Mouse (Mus musculus): ENCODE results near the gene Sema5a. TPM values are rescaled to one million over a fixed set of nuclear protein-coding genes. Genes with fewer than 3 reads are reported as not detected.

The Sema5a gene
- polyA plus RNA-seq, 1 experiment from 2014 or later: 8.7 TPM

GRCm38 (mm10) chr15:32396241-32396890, 151.8 kb downstream of the Sema5a start:
- no peak overlapping the region for H3K4me3 ChIP-seq
- no peak overlapping the region for H3K4me2 ChIP-seq
- 89% methylated on average over 3 of the region's 3 CpGs for WGBS
- H3K27me3 ChIP-seq (replicated peaks): no peaks in the 10 kb centered on the region
- no peak for ATAC-seq (replicated peaks)
- H3K27ac ChIP-seq: no peak overlapping the region
- H3K36me3 ChIP-seq (replicated peaks): no peaks in the 10 kb centered on the region
- H3K9ac ChIP-seq: no peak overlapping the region
- H3K4me1 ChIP-seq: no peaks in the 10 kb centered on the region
- no peaks in the 10 kb centered on the region for H3K9me3 ChIP-seq

DNA sequence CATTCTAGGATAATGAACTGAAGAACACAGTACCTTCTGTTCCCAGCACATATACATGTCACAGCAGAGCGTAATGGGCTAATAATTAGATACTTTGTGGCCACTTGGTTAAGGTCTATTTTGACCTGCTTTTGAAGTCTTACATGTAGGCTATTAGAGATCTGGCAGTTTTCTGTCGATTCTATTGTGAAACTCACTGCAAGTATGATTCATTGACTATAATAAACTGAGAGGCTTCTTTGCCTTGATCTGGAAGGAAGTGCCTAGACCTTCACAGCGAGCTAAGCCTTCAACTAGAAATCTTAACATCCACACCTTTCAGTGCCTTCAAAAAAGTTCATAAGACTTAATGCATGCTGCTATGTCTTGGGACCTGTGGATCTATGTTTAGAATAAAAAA, 152.5 kb downstream of the Sema5a start:
- no peak overlapping the region for H3K4me2 ChIP-seq
- H3K36me3 ChIP-seq (replicated peaks): no peaks in the 10 kb centered on the region
- no peaks in the 10 kb centered on the region for H3K27me3 ChIP-seq (replicated peaks)
- H3K4me3 ChIP-seq: no peak overlapping the region
- ATAC-seq (replicated peaks): no peak
- no peak overlapping the region for H3K27ac ChIP-seq
- 84% methylated on average over 3 of the region's 3 CpGs for WGBS
- H3K9ac ChIP-seq: no peak overlapping the region
- no peaks in the 10 kb centered on the region for H3K4me1 ChIP-seq
- no peaks in the 10 kb centered on the region for H3K9me3 ChIP-seq

GRCm38 (mm10) chr15:32398721-32399120, 154.1 kb downstream of the Sema5a start:
- no peaks in the 10 kb centered on the region for H3K27me3 ChIP-seq (replicated peaks)
- ATAC-seq (replicated peaks): no peak
- H3K4me3 ChIP-seq: no peak overlapping the region
- no peaks in the 10 kb centered on the region for H3K4me1 ChIP-seq
- H3K27ac ChIP-seq: no peak overlapping the region
- no peak overlapping the region for H3K9ac ChIP-seq
- H3K9me3 ChIP-seq: no peaks in the 10 kb centered on the region
- H3K36me3 ChIP-seq (replicated peaks): no peaks in the 10 kb centered on the region
- WGBS: 86% methylated on average over 1 of the region's 1 CpGs
- no peak overlapping the region for H3K4me2 ChIP-seq

- Histone ChIP-seq H3K4me3 (no peak overlapping the region), H3K4me1 (no peaks in the 10 kb centered on the region), H3K4me2 (no peak overlapping the region), H3K9me3 (no peaks in the 10 kb centered on the region), H3K36me3 (replicated peaks) (no peaks in the 10 kb centered on the region), H3K9ac (no peak overlapping the region), H3K27me3 (replicated peaks) (no peaks in the 10 kb centered on the region), H3K27ac (no peak overlapping the region)
- 72% methylated on average over 5 of the region's 5 CpGs for WGBS
- ATAC-seq (replicated peaks): no peak
Measured at GRCm38 (mm10) chr15:32401909-32402527, 157.4 kb downstream of the Sema5a start.

DNA sequence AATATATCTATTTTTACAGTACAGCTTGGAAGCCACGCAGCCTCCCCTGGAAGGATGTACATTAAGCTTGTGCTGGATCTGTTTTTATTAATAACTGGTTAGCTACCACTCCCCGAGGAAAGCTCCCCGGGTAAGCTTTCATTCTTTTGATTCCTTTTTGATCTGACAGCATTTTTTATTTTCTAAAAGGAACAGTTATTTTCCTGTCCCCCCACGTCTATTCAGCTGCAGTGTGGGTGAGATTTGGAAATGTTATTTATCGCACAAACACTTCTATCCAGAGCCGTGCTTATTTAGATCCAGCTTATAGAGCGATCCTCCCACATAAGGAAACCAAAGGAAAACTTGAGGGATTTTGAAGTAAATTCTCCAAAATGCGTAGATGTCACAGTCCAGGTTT, 158.7 kb downstream of the Sema5a start:
- H3K4me3 ChIP-seq: no peak overlapping the region
- no peak overlapping the region for H3K9ac ChIP-seq
- no peak overlapping the region for H3K4me2 ChIP-seq
- 71% methylated on average over 8 of the region's 8 CpGs for WGBS
- H3K36me3 ChIP-seq (replicated peaks): no peaks in the 10 kb centered on the region
- H3K27me3 ChIP-seq (replicated peaks): no peaks in the 10 kb centered on the region
- H3K9me3 ChIP-seq: no peaks in the 10 kb centered on the region
- no peak for ATAC-seq (replicated peaks)
- no peaks in the 10 kb centered on the region for H3K4me1 ChIP-seq
- no peak overlapping the region for H3K27ac ChIP-seq

DNA sequence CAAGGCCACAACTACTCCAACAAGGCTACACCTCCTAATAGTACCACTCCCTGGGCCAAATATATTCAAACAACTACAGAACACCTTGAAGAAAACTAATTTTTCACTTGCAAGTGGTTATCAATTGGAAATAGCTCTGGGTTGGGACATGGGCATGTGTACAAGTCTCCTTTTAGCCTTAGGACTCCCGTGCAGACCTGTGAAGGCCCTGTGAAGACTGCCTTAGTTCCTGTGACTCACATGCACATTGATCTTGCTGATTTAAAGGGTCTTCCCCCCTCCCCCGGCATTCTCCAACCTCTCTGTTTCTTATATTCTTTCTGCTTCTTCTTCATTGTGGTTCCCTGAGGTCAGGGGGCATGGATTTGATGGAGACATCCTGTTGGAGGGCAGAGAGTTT, 161.8 kb downstream of the Sema5a start:
- 77% methylated on average over 2 of the region's 2 CpGs for WGBS
- no peak overlapping the region for H3K9ac ChIP-seq
- H3K4me1 ChIP-seq: no peaks in the 10 kb centered on the region
- H3K27me3 ChIP-seq (replicated peaks): no peaks in the 10 kb centered on the region
- ATAC-seq (replicated peaks): no peak
- H3K4me3 ChIP-seq: no peak overlapping the region
- H3K36me3 ChIP-seq (replicated peaks): no peaks in the 10 kb centered on the region
- no peaks in the 10 kb centered on the region for H3K9me3 ChIP-seq
- H3K27ac ChIP-seq: no peak overlapping the region
- no peak overlapping the region for H3K4me2 ChIP-seq

DNA sequence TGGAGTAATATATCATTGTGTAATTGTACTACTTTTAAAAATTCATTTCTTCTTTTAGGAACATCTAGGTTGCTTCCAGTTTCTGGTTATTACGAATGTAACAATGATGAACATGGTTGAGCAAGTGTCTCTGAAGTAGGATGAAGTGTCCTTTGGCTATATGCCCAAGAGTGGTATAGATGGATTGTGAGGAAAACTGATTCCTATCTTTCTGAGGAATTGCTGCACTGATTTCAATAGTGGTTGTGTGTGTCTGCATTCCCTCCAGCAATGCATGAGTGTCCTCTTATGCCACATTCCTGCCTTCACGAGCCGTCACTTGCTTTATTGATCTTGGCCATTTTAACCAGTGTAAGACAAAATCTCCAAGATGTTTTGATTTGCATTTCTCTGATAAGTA, 163.2 kb downstream of the Sema5a start:
- Histone ChIP-seq H3K36me3 (replicated peaks) (no peaks in the 10 kb centered on the region), H3K4me1 (no peaks in the 10 kb centered on the region)

DNA sequence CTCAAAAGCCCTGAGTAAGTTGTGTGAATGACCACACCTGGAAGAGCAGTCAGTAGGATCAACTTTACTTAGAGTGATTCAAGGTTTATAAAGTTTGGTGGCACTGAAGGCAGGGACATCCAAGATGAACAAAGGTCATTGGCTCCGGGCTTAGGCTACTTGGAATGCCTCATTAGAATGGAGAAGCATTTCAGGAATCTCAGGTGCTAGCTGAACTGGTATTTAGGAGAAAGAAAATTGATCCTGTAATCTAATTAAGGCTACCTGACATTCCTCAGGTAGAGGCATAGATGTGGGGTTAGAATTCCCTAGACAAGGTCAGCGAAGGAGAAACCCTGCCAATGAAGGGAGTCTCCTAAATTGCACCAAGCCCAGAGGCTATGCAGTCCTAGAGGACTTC, 171.7 kb downstream of the Sema5a start:
- no peaks in the 10 kb centered on the region for H3K27me3 ChIP-seq (replicated peaks)
- H3K9ac ChIP-seq: no peak overlapping the region
- ATAC-seq (replicated peaks): no peak
- H3K4me1 ChIP-seq: no peaks in the 10 kb centered on the region
- H3K36me3 ChIP-seq (replicated peaks): no peaks in the 10 kb centered on the region
- no peak overlapping the region for H3K4me2 ChIP-seq
- H3K9me3 ChIP-seq: no peaks in the 10 kb centered on the region
- no peak overlapping the region for H3K4me3 ChIP-seq
- 94% methylated on average over 2 of the region's 2 CpGs for WGBS
- no peak overlapping the region for H3K27ac ChIP-seq

More for the DNA sequence above, 163.2 kb downstream of the Sema5a start:
- H3K9ac ChIP-seq: no peak overlapping the region
- no peaks in the 10 kb centered on the region for H3K9me3 ChIP-seq
- no peak overlapping the region for H3K4me3 ChIP-seq
- no peaks in the 10 kb centered on the region for H3K27me3 ChIP-seq (replicated peaks)
- 91% methylated on average over 3 of the region's 3 CpGs for WGBS
- ATAC-seq (replicated peaks): no peak
- no peak overlapping the region for H3K4me2 ChIP-seq
- H3K27ac ChIP-seq: no peak overlapping the region

GRCm38 (mm10) chr15:32422631-32423030, 178.0 kb downstream of the Sema5a start:
- H3K9ac ChIP-seq: no peak overlapping the region
- H3K4me2 ChIP-seq: no peak overlapping the region
- H3K4me1 ChIP-seq: no peaks in the 10 kb centered on the region
- no peak for ATAC-seq (replicated peaks)
- H3K9me3 ChIP-seq: no peaks in the 10 kb centered on the region
- 79% methylated on average over 6 of the region's 6 CpGs for WGBS
- H3K4me3 ChIP-seq: no peak overlapping the region
- H3K27me3 ChIP-seq (replicated peaks): no peaks in the 10 kb centered on the region
- no peaks in the 10 kb centered on the region for H3K36me3 ChIP-seq (replicated peaks)
- no peak overlapping the region for H3K27ac ChIP-seq

DNA sequence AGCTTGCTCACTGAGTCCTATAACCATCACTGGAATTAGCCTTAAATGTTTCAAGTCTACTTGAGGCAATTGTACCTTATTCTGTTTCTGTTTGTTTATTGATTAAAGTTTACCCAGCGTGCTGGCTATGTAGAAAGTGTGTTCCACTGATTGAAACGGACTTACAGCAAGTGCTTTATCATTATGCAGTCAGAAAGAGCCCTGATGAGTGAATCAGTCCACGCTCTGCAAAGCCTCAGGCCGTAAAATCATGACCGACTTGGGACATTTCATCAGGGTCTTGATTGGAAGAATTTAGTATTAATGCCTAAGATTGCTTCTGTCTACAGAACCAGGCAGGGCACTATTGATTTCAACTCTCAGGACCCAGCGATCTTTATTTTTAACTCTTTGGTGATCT, 178.5 kb downstream of the Sema5a start:
- no peak overlapping the region for H3K4me3 ChIP-seq
- H3K4me2 ChIP-seq: no peak overlapping the region
- H3K27me3 ChIP-seq (replicated peaks): no peaks in the 10 kb centered on the region
- H3K27ac ChIP-seq: no peak overlapping the region
- H3K4me1 ChIP-seq: no peaks in the 10 kb centered on the region
- H3K36me3 ChIP-seq (replicated peaks): no peaks in the 10 kb centered on the region
- ATAC-seq (replicated peaks): no peak
- WGBS: 79% methylated on average over 6 of the region's 6 CpGs
- H3K9me3 ChIP-seq: no peaks in the 10 kb centered on the region
- no peak overlapping the region for H3K9ac ChIP-seq

GRCm38 (mm10) chr15:32427188-32427924, 182.7 kb downstream of the Sema5a start:
- Histone ChIP-seq H3K9me3 (no peaks in the 10 kb centered on the region), H3K27me3 (replicated peaks) (no peaks in the 10 kb centered on the region), H3K4me2 (no peak overlapping the region), H3K9ac (no peak overlapping the region), H3K4me3 (no peak overlapping the region), H3K36me3 (replicated peaks) (no peaks in the 10 kb centered on the region), H3K4me1 (no peaks in the 10 kb centered on the region), H3K27ac (no peak overlapping the region)
- WGBS: 69% methylated on average over 7 of the region's 7 CpGs
- peak; percentile 70 for ATAC-seq (replicated peaks)

DNA sequence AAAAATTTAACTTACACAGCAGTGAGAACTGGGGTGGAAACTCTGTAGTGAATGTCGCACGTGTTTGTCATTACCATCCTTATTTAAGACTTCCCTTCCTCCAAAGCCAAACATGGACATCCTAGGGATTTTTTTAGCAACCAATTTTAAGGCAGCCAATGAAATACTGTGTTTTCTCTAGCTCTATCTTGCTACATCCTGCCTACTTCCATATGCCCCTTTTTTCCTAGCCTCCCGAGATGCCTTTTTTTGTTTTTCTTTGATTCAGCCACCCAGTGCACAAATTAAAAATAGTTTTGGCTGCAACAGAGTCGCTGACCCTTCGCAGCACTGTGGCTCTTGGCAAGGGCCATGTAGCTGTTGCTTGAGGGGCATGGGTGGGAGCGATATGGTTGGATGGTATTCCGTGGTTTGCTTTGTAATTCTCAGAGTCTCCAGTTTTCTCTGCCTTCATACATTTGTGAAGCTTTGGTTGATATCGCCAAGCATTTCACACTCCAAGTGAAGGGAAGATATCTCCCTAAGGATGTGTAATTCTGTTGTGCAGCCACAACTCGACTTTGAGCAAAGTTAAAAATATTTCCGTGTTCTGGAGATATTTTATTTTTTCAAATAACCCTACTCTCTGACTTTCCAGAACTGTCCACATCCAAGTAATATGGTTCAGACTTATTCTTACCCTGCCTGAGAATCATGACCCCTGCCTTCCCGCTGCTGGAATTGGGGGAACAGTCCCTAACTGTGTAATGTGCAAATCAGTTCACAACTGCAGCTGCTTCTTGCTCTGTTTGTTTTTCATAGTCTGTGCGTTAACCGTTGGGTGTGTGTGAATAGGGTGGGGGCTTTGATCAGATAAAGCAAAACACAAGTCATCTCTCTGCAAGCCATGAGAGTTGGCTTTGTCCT, 188.6 kb downstream of the Sema5a start:
- no peak for ATAC-seq (replicated peaks)
- H3K9ac ChIP-seq: no peak overlapping the region
- no peak overlapping the region for H3K27ac ChIP-seq
- WGBS: 66% methylated on average over 13 of the region's 13 CpGs
- no peaks in the 10 kb centered on the region for H3K27me3 ChIP-seq (replicated peaks)
- no peak overlapping the region for H3K4me3 ChIP-seq
- no peaks in the 10 kb centered on the region for H3K36me3 ChIP-seq (replicated peaks)
- 0 out of 2 replicates have a peak, but pooled peaks cover 2% of the 10 kb centered on the region for H3K4me1 ChIP-seq
- H3K9me3 ChIP-seq: no peaks in the 10 kb centered on the region
- no peak overlapping the region for H3K4me2 ChIP-seq

Data from midbrain, embryonic 15.5 days (tissue).